Mouse (Mus musculus) brain, embryonic 14.5 days (tissue): ENCODE data around the gene Bdh1. TPM values are rescaled to one million over a fixed set of nuclear protein-coding genes. Genes with fewer than 3 reads are reported as not detected.
A peak's percentile ranks its signal among the peaks of the same experiment; 100 is the strongest.

Source experiments
- DNase-seq: peaks from one replicate; pipeline ENCODE4 v3.0.0-alpha.2; 2011; ENCODE audit warnings: low read depth
- CTCF ChIP-seq: fragments of 200-500 bp; IDR thresholded peaks from 2 replicates; pipeline ENCODE4 v1.5.1; 2012; ENCODE audit warnings: inconsistent platforms, mild to moderate bottlenecking, moderate library complexity, borderline replicate concordance; ENCODE audit not compliant: insufficient read depth, insufficient read length; ENCODE audit errors: extremely low read depth
- POLR2A ChIP-seq: fragments of 200-500 bp; IDR thresholded peaks from 2 replicates; pipeline ENCODE4 v1.6.1; 2012; ENCODE audit warnings: mild to moderate bottlenecking, inconsistent platforms, borderline replicate concordance; ENCODE audit not compliant: poor library complexity, insufficient read depth, insufficient read length, severe bottlenecking; ENCODE audit errors: extremely low read depth
- polyA plus RNA-seq: library from polyadenylated mRNA; depleted of rRNA; stranded (reverse); fragments of >200 nt; gene quantifications from 2 replicates; pipeline ENCODE4 v1.2.3, GENCODE M21; 2012; rRNA removed

Bdh1 gene
- polyA plus RNA-seq, 1 experiment, result 142 TPM

DNA sequence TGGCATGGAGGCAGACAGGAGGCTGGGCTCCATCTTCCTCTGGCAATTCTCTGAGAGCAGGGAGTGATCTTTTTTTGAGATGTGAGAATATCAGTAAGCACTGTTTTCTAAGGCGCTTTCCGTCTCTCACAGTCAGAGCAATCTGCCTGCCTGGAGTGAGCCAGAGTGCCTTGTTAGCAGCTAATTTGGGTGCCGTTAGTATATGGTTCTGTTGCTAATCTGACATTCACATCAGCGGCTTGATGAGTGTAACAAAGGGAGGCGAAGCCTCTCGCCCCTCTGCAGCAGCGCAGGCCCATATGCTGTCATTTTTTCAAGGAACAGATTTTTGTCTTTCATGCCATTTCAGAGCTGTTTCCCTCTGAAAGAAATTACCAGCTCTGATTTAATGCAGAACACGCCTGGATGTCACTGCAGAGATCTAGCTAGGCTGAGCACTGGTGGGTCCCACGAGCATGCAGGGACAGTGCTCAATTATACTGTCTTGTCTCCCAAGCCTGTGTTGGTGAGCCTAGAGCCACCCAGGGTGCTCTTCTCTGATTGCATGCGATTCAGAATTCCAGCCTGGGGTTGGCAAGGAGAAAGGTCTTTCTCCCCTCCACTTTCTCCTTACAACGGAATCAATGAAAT, 77.7 kb downstream of the Bdh1 start:
- peak; percentile 95 for DNase-seq

DNA sequence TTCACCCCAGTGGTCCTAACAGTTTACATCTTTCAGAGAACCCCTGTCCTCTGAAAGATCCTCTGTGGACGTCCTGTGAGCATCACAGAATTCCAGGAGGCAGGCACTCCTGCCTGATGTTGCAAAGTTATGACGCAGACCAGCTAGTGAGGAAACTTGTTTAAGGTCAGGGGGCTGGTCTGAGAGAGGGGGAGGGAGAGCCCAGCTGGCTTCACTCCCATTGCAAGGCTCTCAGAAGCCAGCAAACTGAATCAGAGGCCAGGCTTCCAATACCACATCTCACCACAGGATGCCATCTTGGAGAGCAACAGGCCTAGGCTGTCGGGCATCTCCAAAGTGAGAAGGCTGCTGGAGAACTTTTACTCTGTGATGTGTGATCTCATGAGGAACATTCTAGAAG, 78.5 kb downstream of the Bdh1 start:
- no peak for DNase-seq
- TF ChIP-seq CTCF, result no peak

More for the DNA sequence above, 77.7 kb downstream of the Bdh1 start:
- TF ChIP-seq POLR2A (no peak), CTCF (no peak)

DNA sequence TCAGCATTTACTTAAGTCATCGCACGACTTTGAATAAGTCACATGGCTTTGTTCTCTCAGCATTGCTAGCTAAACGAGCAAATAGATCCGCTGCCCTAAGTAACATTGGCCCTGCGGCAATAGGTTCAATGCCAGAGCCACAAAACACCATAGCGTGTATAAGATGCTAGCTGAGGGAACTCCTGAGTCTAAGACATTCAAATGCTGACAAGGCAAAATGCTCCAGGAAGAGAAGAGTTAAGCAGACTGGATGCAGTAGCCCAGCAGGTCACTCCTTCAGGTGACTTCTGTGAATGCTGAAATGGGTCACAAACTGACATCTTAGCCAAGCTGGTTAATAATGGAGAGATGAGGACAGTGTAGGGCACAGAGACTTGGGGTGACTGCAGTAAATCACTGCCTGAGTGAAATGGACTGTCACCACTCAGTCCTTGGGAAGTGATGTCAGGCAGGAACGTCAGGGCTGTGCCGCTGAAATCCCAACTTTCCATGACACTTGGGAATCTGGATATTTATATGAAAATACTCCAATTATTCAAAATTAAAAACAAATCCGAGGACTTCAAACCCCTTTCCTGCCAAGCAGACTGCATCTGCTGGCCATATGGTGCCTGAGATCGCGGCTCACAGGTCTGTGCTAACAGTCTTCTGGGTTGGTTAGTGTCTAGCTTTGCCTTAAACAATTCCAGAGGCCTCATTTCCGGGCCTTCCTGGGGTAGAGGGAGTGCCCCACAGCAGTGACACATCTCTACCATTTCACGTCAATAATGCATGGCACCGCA, 79.1 kb downstream of the Bdh1 start:
- peak; percentile 91 for DNase-seq
- TF ChIP-seq POLR2A, result no peak
- TF ChIP-seq CTCF, result no peak

DNA sequence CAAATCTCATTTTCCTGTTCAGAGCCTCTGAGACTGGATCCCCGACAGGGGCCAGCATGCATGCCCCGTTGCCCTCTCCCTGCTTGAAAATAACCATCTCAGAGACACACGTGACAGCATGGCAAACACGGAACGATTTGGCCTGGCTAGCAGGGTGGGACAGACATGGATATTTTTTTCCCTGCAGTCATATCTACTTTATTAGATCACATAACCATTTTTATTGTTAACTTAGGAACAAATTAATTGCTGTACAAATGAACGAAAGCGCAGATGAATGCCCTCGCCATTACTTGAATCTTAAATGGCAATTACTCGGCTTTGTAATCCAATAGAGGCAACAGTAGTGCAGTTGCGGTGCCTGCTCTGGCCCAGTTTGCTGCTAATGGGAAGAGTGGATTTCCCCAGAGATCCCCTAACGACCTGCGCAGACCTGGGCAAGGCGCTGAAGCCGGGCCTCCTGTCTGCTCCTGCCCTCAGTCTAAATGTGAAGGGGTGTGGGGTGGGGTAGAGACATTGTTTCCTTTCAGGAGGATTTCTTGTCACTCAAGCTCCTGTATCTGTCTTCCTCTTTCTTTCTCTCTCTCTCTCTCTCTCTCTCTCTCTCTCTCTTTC, 79.8 kb downstream of the Bdh1 start:
- no peak for TF ChIP-seq CTCF
- TF ChIP-seq POLR2A, result no peak
- DNase-seq, result peak; percentile 72

DNA sequence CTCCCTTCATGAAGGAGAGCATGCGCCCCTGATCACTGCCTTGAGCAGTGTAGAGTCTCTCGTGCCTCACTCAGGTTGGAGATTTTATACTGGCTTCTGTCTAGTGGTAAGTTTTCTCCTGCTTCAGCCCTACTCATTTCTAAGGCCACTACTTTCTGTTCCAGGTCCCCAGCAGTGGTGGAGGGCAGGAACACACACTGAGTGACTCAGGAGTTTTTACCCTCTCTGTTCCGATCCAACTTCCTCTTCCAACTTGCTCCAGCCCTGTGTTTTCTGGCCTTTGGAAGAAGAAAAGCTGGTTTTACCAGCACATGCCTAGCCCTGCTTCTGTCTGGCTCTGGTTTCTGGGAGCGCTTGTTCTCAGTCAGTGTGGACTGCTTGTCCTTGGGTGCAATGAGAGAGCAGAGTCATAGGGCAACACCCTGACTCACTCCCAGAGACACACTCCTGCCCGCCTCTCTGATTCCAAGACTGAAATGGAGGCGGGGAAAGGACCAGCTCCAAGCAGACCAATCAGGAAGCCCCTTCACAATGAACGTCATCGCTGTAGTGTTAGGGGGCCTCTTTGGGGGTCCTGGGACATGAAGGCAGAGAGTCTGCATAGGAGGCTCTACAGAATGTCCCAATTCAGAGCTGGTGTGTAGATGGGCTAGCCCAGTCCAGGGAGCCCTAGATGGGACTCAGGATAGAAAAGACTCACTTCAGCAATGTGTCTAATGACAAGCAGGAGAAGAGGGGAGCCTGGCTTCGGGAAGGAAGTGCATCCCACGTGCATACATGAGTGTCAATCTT, 84.8 kb downstream of the Bdh1 start:
- no peak for DNase-seq
- TF ChIP-seq CTCF (no peak), POLR2A (no peak)

DNA sequence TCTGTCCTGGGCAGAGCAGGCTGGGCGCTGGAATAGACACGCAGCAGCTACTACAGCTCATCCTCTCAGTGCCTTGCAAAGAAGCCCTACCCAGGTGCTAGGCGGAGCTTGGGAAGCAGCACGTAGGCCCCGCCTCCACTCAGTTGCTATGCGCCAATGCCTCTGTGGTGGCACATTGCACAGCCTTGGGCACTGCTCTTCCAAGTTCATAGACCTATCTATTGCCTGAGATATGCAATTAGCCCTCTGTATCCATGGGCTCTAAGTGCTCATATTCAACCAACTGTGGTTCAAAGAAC, 85.3 kb downstream of the Bdh1 start:
- DNase-seq, result no peak
- TF ChIP-seq POLR2A (no peak), CTCF (no peak)

DNA sequence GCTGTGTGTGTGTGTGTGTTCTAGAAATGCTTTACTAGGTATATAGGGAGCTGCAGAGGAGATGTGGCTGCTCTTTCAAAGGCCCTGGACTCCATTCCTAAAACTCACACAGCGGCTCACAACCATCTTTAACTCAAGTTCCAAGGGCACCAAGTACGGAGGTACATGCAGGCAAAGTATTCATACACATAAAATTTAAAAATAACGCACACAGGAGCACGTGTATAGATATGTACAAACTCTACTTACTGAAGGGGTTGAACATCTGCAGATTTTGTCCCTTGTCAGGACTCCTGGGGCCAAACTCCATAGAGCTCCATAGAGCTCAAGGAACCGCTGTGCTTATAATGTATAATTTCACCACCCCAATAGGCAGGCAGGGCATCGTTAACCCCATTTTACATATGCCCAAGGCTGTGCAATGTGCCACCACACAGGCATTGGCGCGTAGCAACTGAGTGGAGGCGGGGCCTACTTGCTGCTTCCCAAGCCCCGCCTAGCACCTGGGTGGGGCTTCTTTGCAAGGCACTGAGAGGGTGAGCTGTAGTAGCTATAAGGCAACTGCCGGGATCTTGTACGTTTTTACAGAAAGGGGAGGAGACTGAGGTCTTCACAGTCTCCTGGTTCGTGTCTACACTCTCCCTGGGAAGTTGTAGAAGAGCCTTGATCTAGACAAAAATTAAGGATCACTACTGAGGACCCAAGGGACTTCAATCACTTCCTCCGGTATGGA, 85.9 kb downstream of the Bdh1 start:
- DNase-seq, result peak; percentile 69
- TF ChIP-seq POLR2A (no peak), CTCF (no peak)

Other genes with a start within 250 kb of the Bdh1 start
- gene Acap2, start 221.0 kb upstream of the Bdh1 start, polyA plus RNA-seq, result 25.1 and 25.6 TPM in 2 replicates
- gene Ppp1r2, start 147.0 kb upstream of the Bdh1 start, polyA plus RNA-seq, result 36.2 and 51.1 TPM in 2 replicates
- gene Apod, start 107.5 kb upstream of the Bdh1 start, polyA plus RNA-seq, result 28.1 and 46.7 TPM in 2 replicates
- 30.8 and 34.1 TPM in 2 replicates for gene Dlg1, start 241.2 kb downstream of the Bdh1 start, polyA plus RNA-seq